Mouse (Mus musculus) thymus, adult 2 months (tissue): ENCODE data around the gene Sorbs2. TPM values are rescaled to one million over a fixed set of nuclear protein-coding genes. Genes with fewer than 3 reads are reported as not detected.
A peak's percentile ranks its signal among the peaks of the same experiment; 100 is the strongest.

Experiments used
- DNase-seq: peaks from one replicate; pipeline ENCODE4 v3.0.0; 2021
- H3K27ac ChIP-seq: fragments of 200-500 bp; 2 replicates; pipeline ENCODE4 v1.5.1; 2012; ENCODE audit warnings: low read length, control low read depth; ENCODE audit not compliant: control insufficient read depth, insufficient read depth
- H3K27me3 ChIP-seq: fragments of 200-500 bp; 2 replicates; pipeline ENCODE4 v1.6.1; 2012; ENCODE audit warnings: mild to moderate bottlenecking, low read length, moderate library complexity, mixed read lengths; ENCODE audit not compliant: control insufficient read depth, insufficient read depth
- H3K36me3 ChIP-seq: fragments of 200-500 bp; 2 replicates; pipeline ENCODE4 v1.6.1; 2012; ENCODE audit warnings: mild to moderate bottlenecking, low read length, moderate library complexity; ENCODE audit not compliant: control insufficient read depth, insufficient read depth
- H3K4me1 ChIP-seq: fragments of 200-500 bp; replicated peaks from 2 replicates; pipeline ENCODE4 v1.6.1; 2012; ENCODE audit warnings: low read length; ENCODE audit not compliant: control insufficient read depth, insufficient read depth
- H3K4me3 ChIP-seq: fragments of 200-500 bp; 2 replicates; pipeline ENCODE4 v1.5.1; 2012; ENCODE audit warnings: mild to moderate bottlenecking, low read length, control low read depth, moderate library complexity; ENCODE audit not compliant: control insufficient read depth, insufficient read depth
- CTCF ChIP-seq: fragments of 200-500 bp; IDR thresholded peaks from 2 replicates; pipeline ENCODE4 v1.5.1; 2012; ENCODE audit warnings: mild to moderate bottlenecking, control low read depth, low read length, moderate library complexity, borderline replicate concordance; ENCODE audit not compliant: control insufficient read depth, poor library complexity, insufficient read depth; ENCODE audit errors: extremely low read depth
- POLR2A ChIP-seq: fragments of 200-500 bp; IDR thresholded peaks from 2 replicates; pipeline ENCODE4 v1.6.1; 2012; ENCODE audit warnings: mild to moderate bottlenecking, low read length, control low read depth, moderate library complexity; ENCODE audit not compliant: control insufficient read depth, poor library complexity, insufficient read depth; ENCODE audit errors: extremely low read depth
- WGBS: fragments of 180-500 bp; shearing (Covaris S2); methylation state at CpG from one replicate; pipeline ENCODE4 v1.1.7; 2018; 5-methylcytosine and 5-hydroxymethylcytosine counted together
- polyA plus RNA-seq: library from polyadenylated mRNA; depleted of rRNA; stranded (reverse); fragments of >200 nt; gene quantifications from 2 replicates; pipeline ENCODE4 v1.2.3, GENCODE M21; 2012

Gene Sorbs2
- polyA plus RNA-seq, 1 experiment = 9.0 TPM

DNA sequence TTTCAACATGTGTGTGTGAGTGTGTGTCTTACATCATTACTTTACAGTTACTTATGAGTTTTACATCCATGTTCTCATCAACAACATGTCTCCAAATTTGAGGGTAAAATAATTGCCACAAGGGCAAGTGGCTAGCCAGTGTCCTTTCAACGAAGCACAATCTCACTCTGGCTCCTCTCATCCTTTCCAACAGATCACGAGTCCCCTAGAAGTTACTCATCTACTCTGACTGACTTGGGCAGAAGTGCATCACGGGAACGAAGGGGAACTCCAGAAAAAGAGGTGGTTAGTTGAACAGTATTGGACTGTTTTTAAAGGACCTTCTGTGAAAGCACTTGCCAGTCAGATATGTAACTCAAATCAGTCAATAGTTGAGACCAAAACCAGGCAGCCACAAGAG is 291.9 kb downstream of the Sorbs2 start:
- DNase-seq = no peak
- Histone ChIP-seq H3K4me3 (no peak overlapping the region), H3K27me3 (no peaks in the 10 kb centered on the region), H3K36me3 (no peaks in the 10 kb centered on the region), H3K4me1 (no peaks in the 10 kb centered on the region), H3K27ac (no peak overlapping the region)
- 80% methylated on average over 4 of the region's 4 CpGs for WGBS
- no peak for TF ChIP-seq POLR2A
- TF ChIP-seq CTCF = no peak

DNA sequence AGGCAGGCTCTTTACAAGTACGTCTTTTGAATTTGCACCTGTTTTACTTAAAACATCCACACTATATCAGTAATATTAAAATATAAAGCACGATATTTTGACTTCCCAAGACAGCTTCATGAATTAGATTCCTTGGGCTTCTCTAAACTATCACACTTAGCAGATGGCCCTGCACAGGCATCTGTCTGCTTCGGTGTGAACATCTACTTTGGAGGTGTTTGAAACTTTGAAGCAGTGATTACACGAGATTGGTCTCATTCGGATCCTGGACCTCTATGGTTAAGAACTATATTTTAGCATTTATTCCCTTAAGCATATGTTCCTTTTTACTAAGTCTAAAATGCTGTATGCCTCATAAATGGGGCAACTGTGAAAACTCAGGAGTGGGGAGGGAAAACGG is 301.0 kb downstream of the Sorbs2 start:
- Histone ChIP-seq H3K27me3 (no peaks in the 10 kb centered on the region), H3K4me3 (no peak overlapping the region), H3K4me1 (no peaks in the 10 kb centered on the region), H3K36me3 (no peaks in the 10 kb centered on the region), H3K27ac (no peak overlapping the region)
- TF ChIP-seq CTCF (no peak), POLR2A (no peak)
- DNase-seq = no peak
- WGBS = 94% methylated on average over 6 of the region's 6 CpGs

DNA sequence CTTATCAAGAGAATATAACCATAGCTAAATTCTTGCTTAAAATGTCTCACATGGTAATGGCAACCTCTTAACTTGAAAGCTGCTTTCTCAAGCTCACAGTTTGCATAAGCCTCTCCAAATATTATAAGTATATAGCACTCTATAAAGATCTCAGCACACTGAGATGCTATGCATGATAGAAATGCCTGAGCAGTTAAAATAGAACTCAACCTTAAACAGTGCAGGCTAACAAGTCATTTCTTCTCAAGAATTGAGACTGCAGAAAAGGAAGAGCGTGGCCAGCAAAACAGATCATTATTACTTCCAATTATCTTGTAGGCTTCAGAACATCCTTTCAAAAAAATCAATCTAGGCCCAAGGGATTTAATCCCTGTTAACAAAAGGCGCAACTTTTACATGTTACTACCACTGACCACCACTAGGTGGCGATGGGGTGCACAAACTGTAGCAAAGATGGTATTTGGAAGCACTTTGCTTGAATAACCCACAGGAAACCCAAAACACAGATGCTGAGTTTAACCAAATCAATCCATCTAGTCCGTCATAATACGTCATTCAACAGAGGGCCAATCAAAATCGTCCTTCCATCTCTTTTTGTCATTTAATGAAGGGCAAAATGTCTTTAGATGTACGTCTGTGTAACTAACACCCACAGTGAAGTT is 309.3 kb downstream of the Sorbs2 start:
- Histone ChIP-seq H3K36me3 (no peaks in the 10 kb centered on the region), H3K4me3 (no peak overlapping the region), H3K27ac (no peak overlapping the region), H3K4me1 (no peaks in the 10 kb centered on the region), H3K27me3 (no peaks in the 10 kb centered on the region)
- WGBS = 23% methylated on average over 7 of the region's 7 CpGs
- DNase-seq = peak; percentile 25
- TF ChIP-seq POLR2A (no peak), CTCF (no peak)

DNA sequence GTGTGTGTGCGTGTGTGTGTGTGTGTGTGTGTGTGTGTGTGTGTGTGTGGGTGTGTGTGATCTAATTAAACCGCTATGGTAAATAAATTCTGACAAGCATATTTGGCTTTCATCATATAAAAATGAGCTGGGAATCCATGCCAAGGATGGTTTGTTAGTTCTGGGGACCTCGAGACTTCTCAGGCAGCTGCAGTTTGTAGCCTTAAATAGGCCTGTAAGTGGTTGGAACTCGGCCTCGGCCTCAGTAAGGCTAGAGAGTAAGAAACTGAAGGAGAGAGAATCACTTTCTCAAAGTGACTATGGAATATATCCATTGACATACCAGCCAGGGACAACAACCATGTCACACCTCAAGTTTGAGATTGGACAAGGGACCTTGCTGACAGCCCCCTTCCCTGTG is 314.1 kb downstream of the Sorbs2 start:
- TF ChIP-seq POLR2A (no peak), CTCF (no peak)
- no peak overlapping the region for H3K27ac ChIP-seq

DNA sequence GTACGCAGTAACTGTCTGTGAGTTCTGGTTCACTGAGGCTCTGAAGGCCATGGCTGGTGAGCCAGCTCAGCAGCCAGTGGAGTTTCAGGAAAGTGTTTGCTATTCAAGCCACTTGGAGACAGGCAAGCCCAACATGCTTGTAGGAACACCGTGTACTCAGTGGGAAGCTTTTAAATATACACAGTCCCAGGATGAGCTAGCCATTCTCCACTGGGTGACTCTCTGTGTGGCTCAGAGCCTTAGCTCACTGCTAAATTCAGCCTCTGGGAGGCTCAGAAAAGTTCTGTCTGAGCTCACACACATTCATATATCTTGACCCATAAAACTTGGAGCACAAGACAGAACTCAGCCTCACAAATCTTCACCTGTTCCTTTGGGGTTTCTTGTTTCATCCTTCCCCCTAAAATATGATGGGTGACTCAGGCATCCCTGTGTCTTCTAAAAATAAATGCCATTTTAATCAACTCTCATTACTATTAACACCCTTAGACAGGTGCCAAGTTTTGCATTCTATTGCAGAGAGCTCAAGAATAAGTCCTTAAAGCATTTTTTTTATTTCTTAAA is 322.5 kb downstream of the Sorbs2 start:
- Histone ChIP-seq H3K4me3 (no peak overlapping the region), H3K27ac (no peak overlapping the region), H3K36me3 (no peaks in the 10 kb centered on the region), H3K27me3 (no peaks in the 10 kb centered on the region), H3K4me1 (no peaks in the 10 kb centered on the region)
- DNase-seq = no peak
- 89% methylated on average over 2 of the region's 2 CpGs for WGBS
- TF ChIP-seq POLR2A (no peak), CTCF (no peak)

More for the DNA sequence above, 314.1 kb downstream of the Sorbs2 start:
- Histone ChIP-seq H3K36me3 (no peaks in the 10 kb centered on the region), H3K4me3 (no peak overlapping the region), H3K4me1 (no peaks in the 10 kb centered on the region), H3K27me3 (no peaks in the 10 kb centered on the region)
- no peak for DNase-seq
- WGBS = 84% methylated on average over 5 of the region's 5 CpGs

DNA sequence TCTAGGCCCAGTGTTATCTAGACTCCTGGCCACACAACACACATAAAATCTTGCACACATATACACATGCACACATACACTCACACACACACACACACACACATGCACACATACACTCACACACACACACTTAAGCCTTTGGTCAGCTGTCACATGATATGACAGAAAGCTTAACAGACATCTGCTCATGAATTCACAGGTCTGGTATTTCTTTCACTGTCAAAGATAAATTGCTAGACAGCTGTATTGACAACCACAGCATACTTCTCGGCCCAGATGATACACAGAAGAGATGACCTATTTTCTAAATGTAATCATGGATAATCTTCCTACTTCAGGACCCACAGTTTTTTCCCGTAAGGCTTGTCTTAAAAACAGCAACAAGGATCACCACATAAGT is 326.3 kb downstream of the Sorbs2 start:
- WGBS = 90% methylated on average over 2 of the region's 2 CpGs
- TF ChIP-seq CTCF (no peak), POLR2A (no peak)
- Histone ChIP-seq H3K4me3 (no peak overlapping the region), H3K27ac (no peak overlapping the region), H3K27me3 (no peaks in the 10 kb centered on the region), H3K4me1 (no peaks in the 10 kb centered on the region), H3K36me3 (no peaks in the 10 kb centered on the region)
- DNase-seq = no peak

DNA sequence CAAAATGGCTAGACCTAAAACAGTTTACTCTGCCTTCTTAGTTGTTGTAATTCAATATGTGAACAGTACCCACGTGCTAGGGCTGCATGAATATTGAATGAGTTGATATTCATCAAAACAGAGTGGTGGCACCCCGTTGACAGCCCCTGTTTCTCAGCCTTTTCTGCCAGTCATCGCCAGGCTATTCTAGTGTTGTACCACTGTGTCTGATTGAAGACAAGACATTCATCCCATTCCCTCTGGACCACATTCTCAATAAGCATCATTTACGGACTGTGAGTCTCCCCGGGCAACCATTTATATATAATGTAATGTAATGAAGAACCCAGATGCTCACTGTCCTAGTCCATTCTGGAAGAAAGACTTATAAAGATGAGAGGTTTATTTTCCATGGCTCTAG is 335.7 kb downstream of the Sorbs2 start:
- H3K4me3 ChIP-seq = no peak overlapping the region
- DNase-seq = no peak
- H3K4me1 ChIP-seq = no peaks in the 10 kb centered on the region
- TF ChIP-seq POLR2A (no peak), CTCF (no peak)
- H3K27me3 ChIP-seq = no peaks in the 10 kb centered on the region
- H3K36me3 ChIP-seq = no peaks in the 10 kb centered on the region
- 85% methylated on average over 5 of the region's 5 CpGs for WGBS
- no peak overlapping the region for H3K27ac ChIP-seq
